8 mouse cellular contexts compared by ENCODE assay signal in genomic region chr5:86850104-86850503, GRCm38 (mm10). TPM values are rescaled to one million over a fixed set of nuclear protein-coding genes. Genes with fewer than 3 reads are reported as not detected.
DNase-seq lines count a peak whose midpoint lies in the region; ATAC-seq lines count a peak whose summit lies in the region.

No protein-coding gene starts in this region.

- no peak overlapping the region for H3K4me2 ChIP-seq in limb, embryonic 11.5 days (ENCODE audit: low read depth, severe bottlenecking)

- ATAC-seq in limb, embryonic 11.5 days (ENCODE audit: insufficient number of reproducible peaks, low FRiP score, low TSS enrichment, low read depth): no peak
- no peak; the same call in 1 of the 2 replicates for ATAC-seq in granulocyte monocyte progenitor cell, adult 5-6 weeks (replicated peaks; ENCODE audit: poor library complexity, severe bottlenecking)

- H3K4me1 ChIP-seq in limb, embryonic 11.5 days (ENCODE audit: control insufficient read depth, insufficient read depth, low read length): no peaks in the 10 kb centered on the region
- H3K4me1 ChIP-seq in limb, embryonic 10.5 days: no peaks in the 10 kb centered on the region

- no peaks in the 10 kb centered on the region for H3K27me3 ChIP-seq in limb, embryonic 11.5 days (ENCODE audit: control insufficient read depth, insufficient read depth, low read length)
- no peaks in the 10 kb centered on the region for H3K27me3 ChIP-seq in limb, embryonic 10.5 days (ENCODE audit: low read depth, poor library complexity, severe bottlenecking)

- no peaks in the 10 kb centered on the region for H3K9me3 ChIP-seq in limb, embryonic 11.5 days (ENCODE audit: control insufficient read depth, low read length)
- no peaks in the 10 kb centered on the region for H3K9me3 ChIP-seq in limb, embryonic 10.5 days (replicated peaks)

- no peaks in the 10 kb centered on the region for H3K36me3 ChIP-seq in limb, embryonic 11.5 days (ENCODE audit: control insufficient read depth, insufficient read depth, low read length)
- H3K36me3 ChIP-seq in limb, embryonic 10.5 days: no peaks in the 10 kb centered on the region

- no peak overlapping the region for H3K4me3 ChIP-seq in limb, embryonic 11.5 days (ENCODE audit: low read depth, low read length)
- no peak overlapping the region for H3K4me3 ChIP-seq in limb, embryonic 10.5 days

- no peak overlapping the region for H3K27ac ChIP-seq in limb, embryonic 11.5 days (replicated peaks; ENCODE audit: low read depth, low read length)
- no peak overlapping the region for H3K27ac ChIP-seq in limb, embryonic 10.5 days

- DNase-seq in adrenal gland, postnatal 10 days: peak; percentile 10
- no peak for DNase-seq in adrenal gland, adult 2 months
- DNase-seq in limb, embryonic 11.5 days (ENCODE audit: low spot score): peak; percentile 44
- no peak for DNase-seq in limb, embryonic 10.5 days (ENCODE audit: low spot score)
- peak; percentile 61 for DNase-seq in embryo, embryonic 11 days
- peak; percentile 39 for DNase-seq in mesoderm, embryonic 11.5 days (ENCODE audit: low read depth, low spot score)
- DNase-seq in ovary, postnatal 10 days (ENCODE audit: low spot score): no peak

- H3K9ac ChIP-seq in limb, embryonic 11.5 days (ENCODE audit: low read length): no peak overlapping the region

RNA-seq across cellular contexts. Expression of gene Ythdc1, which starts 46.1 kb away (rescaled TPM):
- 10 to 100 TPM; 52.7 to 54.9 TPM for total RNA-seq in adrenal gland, postnatal 10 days (2021)
- 10 to 100 TPM; 41.2 to 88.2 TPM for total RNA-seq in adrenal gland, adult 2 months (2021)
- polyA plus RNA-seq in adrenal gland, adult 2 months (2012; rRNA removed): 2.7 and 4.5 TPM in 2 replicates
- polyA plus RNA-seq in limb, embryonic 11.5 days (2014; fragmentation: Nextera tagmentation; extraction: Ambion mirVana): 58.1 and 62.3 TPM in 2 replicates
- polyA plus RNA-seq in limb, embryonic 10.5 days (2016; fragmentation: Nextera tagmentation; extraction: Ambion mirVana): 34.8 and 43.0 TPM in 2 replicates
- 86.3 and 90.3 TPM in 2 replicates for total RNA-seq in granulocyte monocyte progenitor cell, adult 5-6 weeks (2014; fragmentation: Nextera tagmentation)
- 124 TPM in 2 replicates for total RNA-seq in granulocyte monocyte progenitor cell, adult 5-6 weeks (2017)

RNA-seq across cellular contexts. Expression of gene Ugt2b34, which starts 56.6 kb away (rescaled TPM):
- 10 to 100 TPM; 12.1 to 24.2 TPM for total RNA-seq in adrenal gland, postnatal 10 days (2021)
- under 1 TPM in 1 of 2 experiments, not detected in 1; 0.63 TPM for total RNA-seq in adrenal gland, adult 2 months (2021)
- polyA plus RNA-seq in adrenal gland, adult 2 months (2012; rRNA removed): not detected in 2 replicates
- polyA plus RNA-seq in limb, embryonic 11.5 days (2014; fragmentation: Nextera tagmentation; extraction: Ambion mirVana): not detected in 2 replicates
- polyA plus RNA-seq in limb, embryonic 10.5 days (2016; fragmentation: Nextera tagmentation; extraction: Ambion mirVana): not detected in 2 replicates
- total RNA-seq in granulocyte monocyte progenitor cell, adult 5-6 weeks (2014; fragmentation: Nextera tagmentation): not detected in 2 replicates
- not detected in 2 replicates for total RNA-seq in granulocyte monocyte progenitor cell, adult 5-6 weeks (2017)

Comparison
In these comparisons a context has a peak if more than half of its experiments do, and no peak if none do; other contexts are left out.
1. DNase-seq: peak in adrenal gland, postnatal 10 days (single experiment), limb, embryonic 11.5 days (single experiment), embryo, embryonic 11 days (single experiment) and mesoderm, embryonic 11.5 days (single experiment); none in adrenal gland, adult 2 months (single experiment), limb, embryonic 10.5 days (single experiment) and ovary, postnatal 10 days (single experiment).
2. RNA of gene Ugt2b34, which starts 56.6 kb away (total RNA-seq): 12.1 to 24.2 TPM in adrenal gland, postnatal 10 days; 0.63 TPM in adrenal gland, adult 2 months and not detected in granulocyte monocyte progenitor cell, adult 5-6 weeks; every median in the first group is over 4 times any median in the second.